Mouse (Mus musculus) kidney, adult 18-20 months (tissue): Measurements from ENCODE around the gene Lmx1b.

ENCODE experiments used
- DNase-seq: peaks from one replicate; pipeline ENCODE4 v3.0.0; 2021

Gene Lmx1b

GRCm38 (mm10) chr2:33629641-33630040 lies 10.7 kb downstream of the Lmx1b start:
- DNase-seq: no peak

DNA sequence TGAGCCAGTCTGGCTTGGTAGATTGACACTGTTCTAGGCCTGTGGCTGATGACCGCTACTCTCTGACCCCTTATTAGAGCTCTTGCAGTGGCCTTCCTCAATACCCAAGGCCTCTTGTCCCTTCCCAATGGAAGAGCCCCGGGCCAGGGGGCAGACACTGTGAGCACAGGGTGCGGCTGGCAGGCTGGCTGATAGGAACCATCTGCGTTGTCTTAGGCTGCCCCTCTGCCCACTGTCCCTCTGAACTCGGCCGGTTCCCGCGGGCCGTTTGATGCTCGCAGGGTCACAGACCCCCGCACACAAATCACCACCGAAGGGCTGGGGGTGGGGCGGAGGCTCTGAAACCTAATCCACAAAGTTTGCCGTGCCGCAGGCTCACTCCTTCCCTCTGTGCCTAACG lies 11.5 kb downstream of the Lmx1b start:
- DNase-seq: no peak

- no peak for DNase-seq
These were observed 13.3 kb downstream of the Lmx1b start for GRCm38 (mm10) chr2:33627058-33627375.

- no peak for DNase-seq
These were observed 13.9 kb downstream of the Lmx1b start for GRCm38 (mm10) chr2:33626262-33627057.

GRCm38 (mm10) chr2:33617670-33618069 lies 22.6 kb downstream of the Lmx1b start:
- no peak for DNase-seq

DNA sequence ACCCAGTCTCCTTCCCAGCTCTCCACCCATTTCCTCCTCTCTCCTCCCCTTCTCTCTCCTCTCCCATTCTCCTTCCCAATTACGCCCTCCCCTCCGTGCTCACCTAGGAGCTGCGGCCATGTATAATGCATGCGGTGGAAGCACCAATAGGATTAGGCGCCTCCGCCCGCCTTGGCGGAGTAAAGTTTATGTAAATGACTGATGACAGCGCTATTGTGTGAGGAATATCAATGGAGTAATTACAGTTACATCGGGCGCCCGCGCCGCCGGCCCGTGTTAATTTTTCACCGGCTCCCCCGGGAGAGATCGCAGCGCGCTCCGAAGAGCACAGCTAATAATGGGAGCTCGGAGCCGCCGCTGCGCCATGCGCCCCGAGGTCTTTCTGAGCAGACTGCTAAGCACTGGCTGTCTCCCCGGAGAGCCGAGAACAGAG lies 23.9 kb downstream of the Lmx1b start:
- peak; percentile 35 for DNase-seq

GRCm38 (mm10) chr2:33615843-33616344 lies 24.4 kb downstream of the Lmx1b start:
- no peak for DNase-seq

DNA sequence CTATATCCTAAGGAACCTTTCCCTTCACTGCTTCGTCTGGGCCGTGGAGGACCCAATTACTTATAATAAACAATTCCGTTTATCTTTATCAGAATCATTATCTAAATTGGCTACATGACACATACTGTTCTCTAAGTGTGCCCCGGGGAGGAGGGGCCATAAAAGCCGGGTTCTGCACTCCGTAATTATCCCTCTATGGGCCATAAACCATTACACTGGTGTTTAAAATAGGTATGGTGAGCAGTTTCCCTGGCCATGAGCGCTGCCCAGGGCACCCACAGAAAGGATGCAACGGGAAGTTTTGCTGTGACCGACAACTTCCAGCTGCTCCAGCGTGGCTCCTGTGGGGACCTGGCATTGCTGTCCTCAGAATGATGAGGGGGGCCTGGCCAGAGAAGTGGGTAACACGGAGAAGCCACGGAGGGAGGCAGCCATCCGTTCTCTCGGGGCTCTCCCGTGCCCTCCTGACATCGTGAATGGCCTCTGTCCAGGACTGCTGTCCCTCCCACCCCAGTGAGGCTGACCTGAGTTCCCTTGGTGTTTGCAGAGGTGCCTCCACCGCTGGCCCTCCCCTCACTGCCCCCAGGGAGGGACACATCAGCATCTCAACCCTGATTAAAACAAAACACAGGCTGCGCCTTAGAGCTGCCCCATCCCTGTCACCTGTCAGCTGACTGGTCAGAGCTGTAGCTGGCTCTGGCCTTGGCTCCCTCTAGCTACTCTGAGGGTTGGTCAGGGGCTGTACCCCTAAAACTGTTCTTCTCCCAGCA lies 34.6 kb downstream of the Lmx1b start:
- no peak for DNase-seq

- no peak for DNase-seq
These were observed 35.3 kb downstream of the Lmx1b start for GRCm38 (mm10) chr2:33604846-33605486.

DNA sequence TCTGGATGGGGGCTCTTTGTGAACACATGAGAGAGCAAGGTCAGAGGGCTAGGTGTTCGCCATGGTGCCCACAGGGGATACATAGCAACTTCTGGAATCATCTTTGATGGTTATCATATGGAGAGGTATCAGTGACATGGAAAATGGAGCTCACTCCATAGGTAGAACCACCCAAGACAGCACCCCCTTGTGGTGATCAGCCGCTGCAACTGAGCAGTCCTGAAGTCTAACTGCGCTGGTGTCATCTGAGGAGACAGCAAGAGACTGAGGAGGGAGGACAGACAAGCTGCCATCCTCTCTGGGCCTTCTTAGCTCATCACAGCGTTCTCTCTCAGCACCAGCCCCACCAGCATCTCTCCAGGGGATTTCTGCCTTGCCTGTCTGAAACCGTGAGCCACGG lies 39.8 kb downstream of the Lmx1b start:
- no peak for DNase-seq

GRCm38 (mm10) chr2:33597384-33597783 lies 42.9 kb downstream of the Lmx1b start:
- no peak for DNase-seq

DNA sequence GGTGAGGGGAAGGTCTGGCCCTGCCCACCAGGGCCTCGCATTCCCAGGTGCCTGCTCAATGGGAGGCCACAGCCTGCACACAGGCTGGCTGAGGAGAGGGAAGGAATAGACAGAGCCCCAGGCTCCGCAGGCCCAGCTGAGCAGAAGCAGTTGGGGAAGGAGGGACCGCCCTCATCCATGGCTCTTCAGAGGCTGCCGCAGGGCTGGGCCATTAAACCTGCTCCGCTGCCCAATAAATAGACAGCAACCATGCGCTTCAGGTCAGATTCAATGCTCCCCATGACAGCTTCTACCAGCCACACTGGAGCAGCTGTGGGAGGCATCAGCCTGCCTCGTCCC lies 45.3 kb downstream of the Lmx1b start:
- no peak for DNase-seq

GRCm38 (mm10) chr2:33594181-33595084 lies 45.9 kb downstream of the Lmx1b start:
- DNase-seq: no peak

DNA sequence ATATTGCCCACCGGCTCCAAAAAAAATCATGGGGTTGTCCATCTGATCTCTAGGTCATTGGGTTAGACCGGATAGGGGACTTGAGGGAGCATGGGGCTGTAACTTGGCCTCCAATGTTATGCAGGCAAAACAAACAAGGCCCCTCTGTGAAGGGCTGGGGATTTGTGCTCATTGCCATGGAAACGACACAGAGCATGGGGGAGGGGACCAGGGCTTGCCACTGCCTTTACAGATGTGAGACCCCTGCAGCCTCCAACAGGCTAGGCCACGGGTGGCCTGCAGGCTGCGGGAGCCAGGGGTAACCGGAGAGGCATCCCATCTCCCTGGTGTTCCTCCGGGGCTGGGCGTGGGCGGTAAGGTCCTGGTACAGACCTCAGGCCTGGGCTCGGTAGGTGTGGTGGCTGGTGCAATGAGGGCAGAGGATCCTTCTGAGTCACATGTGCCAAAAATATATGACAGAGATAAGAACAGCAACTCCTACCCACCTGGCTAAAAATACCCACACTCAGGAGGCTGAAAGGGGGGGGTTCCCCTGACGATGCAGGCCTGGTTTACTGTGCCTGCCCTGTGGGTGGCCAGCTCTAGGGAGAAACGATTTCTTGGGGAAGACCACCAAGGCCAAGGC lies 47.3 kb downstream of the Lmx1b start:
- no peak for DNase-seq

- no peak for DNase-seq
These were observed 51.0 kb downstream of the Lmx1b start for GRCm38 (mm10) chr2:33589280-33589679.

DNA sequence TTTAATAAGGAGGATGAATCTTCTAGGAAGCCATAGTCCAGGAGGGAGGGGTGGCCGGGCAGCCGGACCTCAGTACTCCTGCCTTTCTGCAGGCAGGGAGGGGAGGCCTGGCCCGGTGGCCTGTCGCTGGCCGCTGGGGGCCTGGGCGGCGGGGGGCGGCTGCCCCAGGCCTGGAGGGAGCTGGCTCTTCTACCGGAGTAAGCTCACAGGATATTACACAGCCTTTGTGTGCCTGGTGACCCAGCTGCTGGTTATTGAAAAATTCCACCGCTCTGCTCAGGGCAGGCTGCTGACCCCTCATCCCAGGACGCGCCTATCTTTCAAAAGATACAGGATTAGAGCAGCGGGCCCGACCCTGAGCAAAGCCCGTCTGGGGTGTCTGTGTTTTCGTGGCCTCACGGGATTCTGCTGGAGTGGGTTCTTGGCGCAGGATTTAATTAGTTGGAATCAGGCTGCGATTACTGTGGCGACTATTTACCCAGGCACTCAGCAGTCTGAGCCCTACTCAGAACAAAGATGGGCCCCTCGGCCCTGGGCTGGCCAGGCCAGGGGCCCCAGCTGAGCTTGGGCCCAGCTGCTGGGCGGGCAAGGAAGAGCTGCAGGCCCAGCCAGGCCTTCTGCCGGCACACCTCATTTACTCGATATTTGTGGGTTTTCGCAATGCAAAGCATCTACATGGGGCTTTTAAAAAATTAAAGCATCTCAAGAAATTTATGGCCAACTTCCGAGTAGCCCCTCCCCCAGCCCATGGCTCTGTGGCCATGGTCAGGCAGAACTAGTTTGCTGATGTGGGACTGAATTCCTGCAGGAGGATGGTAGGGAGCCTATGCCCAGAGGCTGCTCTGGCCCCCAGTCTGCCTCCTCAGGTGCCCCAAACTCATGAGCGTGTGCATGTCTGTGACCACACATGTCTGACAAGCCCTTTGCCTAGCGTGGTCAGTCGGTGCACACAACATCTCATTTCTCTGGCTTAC lies 55.1 kb downstream of the Lmx1b start:
- DNase-seq: no peak

GRCm38 (mm10) chr2:33583761-33584160 lies 56.5 kb downstream of the Lmx1b start:
- no peak for DNase-seq

DNA sequence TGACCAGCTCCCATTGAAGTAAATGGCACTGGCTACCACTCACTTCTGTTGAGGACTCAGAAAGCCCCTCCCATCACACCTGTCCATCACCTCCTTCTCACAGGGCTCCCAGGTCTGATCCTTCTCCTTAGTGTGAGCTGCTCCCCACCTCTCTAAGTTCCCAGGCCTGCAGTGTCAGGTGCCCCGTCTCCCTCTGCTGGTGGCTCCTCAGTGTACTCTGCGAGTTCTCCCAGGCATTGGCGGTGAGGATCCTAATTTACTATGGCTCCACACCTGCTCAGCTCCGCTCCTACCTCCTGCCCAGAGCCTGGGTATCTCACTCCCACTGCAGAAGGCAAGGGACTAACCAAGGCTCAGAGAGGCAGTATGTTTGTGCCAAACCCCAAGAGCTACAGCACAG lies 57.0 kb downstream of the Lmx1b start:
- DNase-seq: no peak

DNA sequence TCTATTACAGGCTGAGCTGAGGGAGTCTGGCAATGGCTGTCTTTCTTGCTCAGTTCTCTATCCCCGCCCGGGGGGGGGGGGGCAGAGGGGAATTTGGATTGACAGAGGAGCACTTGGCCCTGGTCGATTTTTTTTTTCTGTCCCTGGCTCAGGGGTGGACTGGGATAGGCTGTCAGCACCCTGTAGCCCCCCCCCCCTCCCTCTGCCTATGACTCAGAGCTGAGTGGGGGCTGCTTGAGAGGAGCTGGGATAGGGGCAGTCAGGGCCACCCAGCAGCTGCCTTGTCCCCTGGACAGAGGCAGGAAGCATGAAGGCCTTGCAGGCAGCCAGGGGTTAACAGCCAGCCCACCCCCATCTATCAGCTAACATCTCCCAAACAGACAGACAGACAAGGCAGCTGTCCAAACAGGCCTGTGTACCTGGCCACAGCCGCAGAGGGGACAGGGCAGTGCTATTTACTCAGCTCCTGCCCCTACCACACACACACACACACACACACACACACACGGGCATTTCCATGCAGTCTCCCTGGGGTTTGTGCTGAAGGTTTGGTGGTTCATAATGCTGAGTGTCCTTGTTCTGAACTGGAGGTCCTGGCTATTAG lies 57.8 kb downstream of the Lmx1b start:
- DNase-seq: no peak

DNA sequence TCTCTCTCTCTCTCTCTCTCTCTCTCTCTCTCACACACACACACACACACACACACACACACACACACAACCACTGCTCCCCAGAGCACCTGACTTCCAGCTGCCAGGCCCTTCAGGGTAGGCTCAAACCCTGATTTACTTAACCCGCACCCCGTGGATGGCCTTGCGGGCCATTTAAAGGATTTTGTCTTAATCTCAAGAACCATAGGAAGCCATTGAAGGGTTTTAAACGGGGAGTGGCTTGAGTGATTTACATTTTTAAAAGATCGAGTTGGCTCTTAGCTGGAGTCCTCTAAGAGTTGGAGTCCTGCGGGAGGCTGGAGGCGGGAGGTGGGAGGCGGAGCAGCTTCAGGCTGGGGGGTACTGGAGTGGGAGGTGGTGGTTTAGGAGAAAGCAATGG lies 58.4 kb downstream of the Lmx1b start:
- DNase-seq: no peak

DNA sequence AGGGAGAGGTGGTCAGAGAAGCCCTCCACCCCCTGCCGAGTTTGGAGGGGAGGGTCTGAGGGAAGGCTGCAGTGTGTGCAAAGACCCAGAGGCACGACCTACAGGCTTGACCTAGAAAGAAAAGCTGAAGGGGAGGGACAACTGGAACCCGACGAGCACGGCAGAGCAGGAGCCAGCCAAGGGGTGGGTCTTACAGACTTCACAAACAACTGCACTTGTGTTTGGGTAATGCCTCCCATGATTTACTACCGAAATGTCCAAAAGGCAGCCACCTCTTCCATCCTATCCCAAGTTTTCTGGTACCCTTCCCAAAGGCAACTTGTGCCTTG lies 58.9 kb downstream of the Lmx1b start:
- DNase-seq: no peak
